Mouse (Mus musculus): Measurements from ENCODE around the gene Snapin.

Snapin gene

DNA sequence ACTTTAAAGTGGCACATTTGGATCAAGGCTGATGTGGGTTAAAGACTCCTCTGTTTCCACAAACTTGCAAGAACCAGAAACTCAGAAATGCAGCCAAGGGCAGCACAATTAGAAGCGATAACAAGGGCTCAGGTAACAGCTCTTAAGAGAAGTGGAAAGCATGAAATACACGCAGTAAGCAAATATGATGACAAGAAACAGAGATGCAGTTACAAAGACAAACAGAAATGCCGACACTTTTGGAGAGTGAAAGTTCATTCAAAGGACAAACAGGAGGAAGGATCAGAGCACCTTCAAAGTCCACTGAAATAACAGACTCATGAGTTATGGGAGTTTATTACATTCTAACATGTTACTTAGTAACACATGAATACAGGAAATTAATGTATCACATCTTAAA lies 15.5 kb upstream of the Snapin start:
- in situ Hi-C loops (cut with MboI; ENCODE audit: unreplicated experiment in 2 of 2): no loop called here

DNA sequence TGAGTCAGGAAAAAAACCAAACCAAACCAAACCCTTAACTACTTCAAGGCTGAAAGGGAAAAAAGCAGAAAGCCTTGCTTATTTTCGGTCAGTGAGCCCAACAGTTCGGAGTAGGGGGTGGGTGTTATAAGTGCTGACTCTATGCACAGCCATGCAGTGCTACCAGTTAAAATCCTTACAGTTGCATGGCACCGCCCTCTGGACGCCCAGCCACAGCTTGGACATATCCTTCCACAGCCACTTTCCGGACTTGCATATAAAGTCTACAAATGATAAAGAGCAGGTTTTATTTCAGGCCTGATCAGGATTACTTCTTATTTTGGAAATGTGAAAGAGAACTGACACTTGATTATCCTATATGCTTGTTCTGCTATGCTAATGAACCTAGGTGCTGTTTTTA lies 14.4 kb upstream of the Snapin start:
- in situ Hi-C loops (cut with MboI; ENCODE audit: unreplicated experiment in 2 of 2): no loop called here

DNA sequence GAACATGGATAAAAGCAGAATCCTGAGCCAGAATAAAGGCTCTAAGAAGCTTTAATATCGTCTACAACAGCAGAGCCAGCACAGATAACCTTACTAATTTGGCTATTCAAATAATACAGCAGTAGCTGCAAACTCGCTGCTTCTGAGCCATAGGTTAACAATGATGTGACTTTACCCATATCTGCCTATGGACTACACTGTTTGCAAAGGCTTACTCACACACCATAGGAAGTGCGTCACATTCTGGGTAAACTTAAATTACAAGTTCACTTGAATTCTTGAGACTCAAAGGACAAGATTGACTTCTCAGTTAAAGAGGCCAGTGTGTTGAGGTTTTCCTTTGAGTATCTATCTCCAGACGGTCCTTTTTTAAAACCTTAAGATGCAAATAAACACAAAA lies 12.6 kb upstream of the Snapin start:
- in situ Hi-C loops (cut with MboI; ENCODE audit: unreplicated experiment in 2 of 2): no loop called here

DNA sequence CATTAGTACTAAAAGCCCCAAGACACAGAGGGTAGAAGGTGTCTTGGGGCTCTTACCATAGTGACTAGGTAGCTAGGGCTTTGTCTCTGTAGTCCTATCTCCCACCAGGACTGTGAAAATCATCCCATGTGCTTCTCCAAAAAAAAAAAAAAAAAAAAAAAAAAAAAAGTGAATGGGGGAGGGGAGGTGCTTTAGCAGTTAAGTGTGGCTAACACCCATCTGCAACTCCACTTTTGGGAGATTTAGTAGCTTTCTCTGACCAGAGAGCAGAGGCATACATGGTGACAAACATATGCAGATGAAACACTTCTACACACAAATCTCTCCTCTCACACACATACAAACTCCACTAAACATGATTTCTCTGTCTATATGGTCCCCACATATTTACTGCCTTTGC lies 6.8 kb upstream of the Snapin start:
- in situ Hi-C loops (cut with MboI; ENCODE audit: unreplicated experiment in 2 of 2): no loop called here

DNA sequence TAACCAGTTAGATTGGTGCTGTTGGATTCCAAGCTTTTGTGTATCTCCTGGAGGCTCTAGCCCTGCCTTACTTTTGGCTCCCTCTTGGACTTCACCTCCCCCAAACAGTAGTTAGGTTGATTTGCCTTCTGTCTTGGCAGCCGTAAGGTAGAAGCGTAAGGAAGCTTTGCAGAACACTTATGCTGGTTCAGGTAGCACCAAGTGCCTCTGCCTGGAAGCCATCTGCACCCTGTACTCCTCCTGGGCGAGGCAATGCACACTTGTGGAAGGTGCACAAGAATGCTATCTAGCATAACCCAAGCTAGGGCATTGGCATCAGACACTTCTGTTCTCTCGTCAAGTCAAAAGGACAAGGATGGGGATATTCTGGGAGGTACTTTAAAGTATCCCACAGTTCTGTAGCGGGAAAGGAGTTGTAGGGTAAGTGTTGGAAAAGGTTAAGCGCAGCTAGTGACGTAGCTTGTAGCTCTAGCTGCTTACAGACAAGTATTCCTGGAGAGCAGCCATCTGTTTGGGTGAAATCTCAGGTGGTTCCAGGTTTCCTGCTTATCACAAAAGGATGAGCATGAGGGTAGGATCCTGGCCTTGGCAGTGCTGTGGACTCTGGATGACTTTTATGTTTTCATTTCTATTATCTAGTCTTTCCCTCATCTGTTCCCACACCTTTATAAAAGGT lies 5.2 kb upstream of the Snapin start:
- in situ Hi-C loops (cut with MboI; ENCODE audit: unreplicated experiment in 2 of 2): no loop called here

DNA sequence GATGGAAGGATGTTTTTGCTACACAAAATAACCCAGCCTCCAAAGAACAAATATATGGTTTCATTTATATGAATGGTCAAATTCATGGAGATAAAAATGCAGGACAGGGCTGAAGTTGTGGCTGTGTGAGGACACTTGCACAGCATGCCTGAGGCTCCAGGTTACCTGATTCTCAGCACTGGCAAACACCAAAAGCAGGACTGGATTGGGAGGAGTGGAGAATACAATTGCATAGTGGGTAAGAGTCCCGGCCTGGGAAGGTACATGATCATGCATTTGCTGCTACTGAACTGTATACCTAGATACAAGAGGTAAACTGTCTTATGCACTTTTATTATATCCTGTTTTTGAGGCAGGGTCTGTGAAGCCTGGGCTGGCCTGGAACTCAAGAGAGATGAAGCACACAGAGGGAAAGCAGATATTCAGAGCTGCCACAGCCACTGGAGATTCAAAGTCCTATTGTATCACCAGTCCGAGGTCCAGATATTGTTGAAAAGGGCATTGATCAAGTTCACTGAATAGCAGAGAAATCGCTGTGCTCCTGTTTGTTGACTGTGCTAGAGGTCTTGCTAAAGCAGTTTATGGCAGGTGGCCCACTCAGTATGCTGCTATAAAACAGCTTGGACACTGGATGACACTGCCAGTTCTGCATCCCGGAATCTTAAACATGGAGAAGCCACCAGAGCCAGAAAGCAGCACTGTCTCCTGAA lies 3.2 kb upstream of the Snapin start:
- in situ Hi-C loops (cut with MboI; ENCODE audit: unreplicated experiment in 2 of 2): loop anchor here (5.0 kb wide), 2 partner anchors 93 to 118 kb away; partner anchors contain the start of gene S100a6 (in 2 of the 2)

DNA sequence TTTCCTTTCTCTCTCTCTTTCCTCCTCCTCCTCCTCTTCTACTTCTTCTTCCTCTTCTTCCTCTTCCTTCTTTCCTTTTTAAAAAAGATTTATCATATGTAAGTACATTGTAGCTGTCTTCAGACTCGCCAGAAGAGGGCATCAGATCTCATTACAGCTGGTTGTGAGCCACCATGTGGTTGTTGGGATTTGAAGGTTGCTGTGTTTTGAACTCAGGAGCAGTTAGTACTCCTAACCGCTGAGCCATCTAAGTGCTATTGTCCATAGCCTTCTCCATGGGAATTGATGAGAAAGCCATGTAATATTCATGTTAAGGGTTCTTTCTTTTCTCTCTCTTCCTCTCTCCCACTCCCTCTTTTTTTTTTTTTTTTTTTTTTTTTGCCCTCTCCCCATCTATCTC lies 517 bp upstream of the Snapin start:
- in situ Hi-C loops (cut with MboI; ENCODE audit: unreplicated experiment in 2 of 2): loop anchor here (5.0 kb wide), 2 partner anchors 96 to 121 kb away; partner anchors contain the start of gene S100a6 (in 2 of the 2)

DNA sequence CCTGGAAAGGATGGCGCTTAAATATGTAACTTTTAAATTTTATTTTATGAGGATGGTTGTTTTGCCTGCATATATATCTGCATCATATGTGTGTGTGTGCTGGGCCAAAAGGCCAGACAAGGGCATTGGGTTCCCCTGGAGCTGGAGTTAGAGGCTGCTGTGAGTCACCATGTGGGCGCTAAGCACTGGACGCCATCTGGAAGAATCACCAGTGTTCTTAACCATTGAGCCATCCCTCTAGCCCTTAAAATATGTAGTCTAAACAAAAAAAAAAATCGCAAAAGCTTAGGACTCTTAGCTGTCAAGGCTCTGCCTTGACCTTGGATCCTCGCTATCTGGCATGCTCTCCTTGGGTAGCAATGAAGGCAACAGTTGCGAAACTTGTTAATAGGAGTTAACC lies 2.3 kb downstream of the Snapin start:
- in situ Hi-C loops (cut with MboI; ENCODE audit: unreplicated experiment in 2 of 2): no loop called here

DNA sequence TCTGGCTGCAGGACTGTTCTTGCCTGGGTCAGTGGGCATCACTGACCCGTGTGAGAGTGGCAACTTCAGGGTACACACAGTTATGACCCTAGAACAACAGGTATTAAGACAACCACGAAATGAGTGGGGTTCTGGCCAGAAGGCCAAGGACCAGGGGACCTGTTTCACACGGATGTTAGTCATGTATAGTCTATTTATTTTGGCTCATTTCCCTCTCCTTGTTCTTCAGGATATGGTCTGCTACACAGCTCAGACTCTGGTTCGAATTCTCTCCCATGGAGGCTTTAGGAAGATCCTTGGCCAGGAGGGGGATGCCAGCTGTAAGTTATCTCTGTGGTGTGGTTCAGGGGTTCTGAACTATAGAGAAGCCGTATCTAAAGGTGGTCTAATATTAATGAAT lies 3.8 kb downstream of the Snapin start:
- in situ Hi-C loops (cut with MboI; ENCODE audit: unreplicated experiment in 2 of 2): no loop called here

DNA sequence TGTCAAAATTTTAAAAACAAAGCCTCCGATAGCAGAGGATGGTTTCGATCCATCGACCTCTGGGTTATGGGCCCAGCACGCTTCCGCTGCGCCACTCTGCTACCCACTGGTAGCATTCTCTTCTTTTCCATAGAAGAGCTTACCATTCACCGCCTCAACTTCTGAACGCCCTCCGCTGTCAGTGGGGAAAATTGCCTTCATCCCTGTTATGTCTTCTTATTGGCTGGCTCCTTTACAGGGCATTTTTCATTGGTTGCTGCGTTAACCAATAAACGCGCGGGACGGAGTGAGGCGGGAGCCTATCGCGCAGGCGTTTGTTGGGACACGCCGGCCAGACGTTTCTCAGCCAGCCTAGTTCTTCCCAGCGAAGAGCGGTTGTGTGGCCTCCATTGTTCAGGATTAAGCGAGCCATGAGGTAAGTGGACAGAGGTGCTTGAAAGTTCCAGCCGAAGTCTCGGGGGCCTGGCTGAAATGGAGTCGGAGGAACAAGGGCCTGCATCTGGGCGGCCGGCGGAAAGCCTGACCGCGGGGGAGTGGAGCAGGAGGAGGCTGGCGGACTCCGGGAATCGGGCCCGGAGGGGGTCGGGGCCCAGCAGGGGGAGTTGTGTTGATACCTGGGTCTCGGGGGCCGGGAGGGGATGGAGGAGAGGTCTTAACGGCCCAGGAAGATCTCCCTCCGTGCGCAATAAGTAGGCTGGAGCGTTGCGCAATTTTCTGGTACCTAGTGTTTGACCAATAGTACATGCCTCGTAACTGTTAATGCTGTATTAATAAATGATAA lies 14.8 kb downstream of the Snapin start, which contains the start of gene Ilf2:
Gene Ilf2 (plus strand): TSS at position 296 of the 781 bp plus-strand sequence.
- in situ Hi-C loops (cut with MboI; ENCODE audit: unreplicated experiment in 2 of 2): no loop called here

DNA sequence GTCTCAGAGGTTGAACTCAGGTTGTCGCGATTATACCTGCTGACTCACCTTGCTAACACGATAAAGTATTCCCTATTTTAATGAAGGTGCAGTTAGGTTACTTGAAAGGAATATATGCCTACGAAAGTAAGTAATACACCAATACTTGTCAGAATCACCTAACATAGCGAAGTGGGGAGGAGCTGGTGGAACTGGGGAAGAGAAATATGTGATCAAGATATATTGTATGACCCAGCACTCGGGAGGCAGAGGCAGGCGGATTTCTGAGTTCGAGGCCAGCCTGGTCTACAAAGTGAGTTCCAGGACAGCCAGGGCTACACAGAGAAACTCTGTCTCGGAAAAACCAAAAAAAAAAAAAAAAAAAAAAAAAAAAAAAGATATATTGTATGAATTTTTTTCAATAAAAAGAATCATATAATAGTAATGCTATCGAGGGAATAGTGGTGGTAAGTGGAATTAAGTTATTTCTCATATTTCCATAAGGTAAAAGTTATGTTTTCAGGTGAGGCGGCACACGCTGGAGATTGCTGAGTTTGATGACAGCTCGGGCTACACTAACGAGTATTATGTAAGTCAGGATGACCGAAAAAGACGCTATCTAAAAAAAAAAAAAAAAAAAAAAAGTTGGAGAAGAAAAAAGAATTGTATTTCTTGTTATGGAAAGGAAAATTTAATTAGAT lies 15.5 kb downstream of the Snapin start:
- in situ Hi-C loops (cut with MboI; ENCODE audit: unreplicated experiment in 2 of 2): no loop called here

DNA sequence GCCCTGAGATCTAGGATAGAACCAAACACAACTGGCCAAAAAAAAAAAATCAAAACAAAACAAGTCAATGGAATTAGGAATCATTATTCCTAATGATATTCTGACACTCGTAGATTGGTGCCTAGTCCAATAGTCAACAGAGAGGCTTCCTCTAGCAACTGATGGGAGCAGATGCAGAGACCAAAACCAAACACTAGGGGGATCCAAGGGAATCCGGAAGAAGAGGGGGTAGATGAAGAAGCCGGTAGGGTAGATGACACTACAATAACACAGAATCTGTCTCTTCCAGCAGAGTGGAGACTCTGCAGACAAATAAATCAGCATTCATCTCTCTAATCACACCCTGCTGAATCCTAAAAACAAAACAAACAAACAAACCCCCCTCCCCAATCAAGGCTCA lies 18.6 kb downstream of the Snapin start:
- in situ Hi-C loops (cut with MboI; ENCODE audit: unreplicated experiment in 2 of 2): no loop called here

DNA sequence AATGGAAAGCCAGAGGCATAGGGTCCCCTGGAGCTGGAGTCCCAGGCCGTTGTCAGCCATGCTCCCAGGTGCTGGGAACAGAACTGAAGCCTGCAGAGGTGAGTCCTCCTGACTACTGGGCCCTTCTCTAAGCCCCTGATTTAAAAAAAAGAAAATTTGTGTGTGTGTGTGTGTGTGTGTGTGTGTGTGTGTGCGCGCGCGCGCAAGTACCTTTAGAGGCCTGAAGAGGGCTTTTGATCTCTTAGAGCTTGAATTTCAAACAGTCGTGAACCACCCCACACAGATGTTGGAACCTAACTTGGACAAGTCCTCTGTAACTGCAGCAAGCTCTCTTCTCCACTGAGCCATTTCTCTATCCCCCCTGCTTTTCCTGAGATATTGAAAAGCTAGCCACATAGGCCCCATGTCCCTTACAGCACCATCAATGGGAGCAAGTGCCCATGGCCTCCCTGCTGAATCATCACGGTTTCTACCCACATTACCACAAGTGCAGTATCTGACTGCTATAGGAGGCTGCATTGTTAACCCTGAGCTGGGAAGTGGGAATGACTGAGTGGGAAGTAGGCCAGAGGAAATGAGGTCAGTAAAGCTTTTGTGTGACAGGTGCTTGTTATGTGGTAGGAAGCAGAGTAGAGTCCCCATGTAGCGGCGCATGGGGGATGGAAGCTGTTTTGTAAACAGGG lies 23.1 kb downstream of the Snapin start:
- in situ Hi-C loops (cut with MboI; ENCODE audit: unreplicated experiment in 2 of 2): loop anchor here in 1 of 2 experiments (5.0 kb wide), 2 partner anchors 50 to 250 kb away; no protein-coding TSS in a partner anchor

DNA sequence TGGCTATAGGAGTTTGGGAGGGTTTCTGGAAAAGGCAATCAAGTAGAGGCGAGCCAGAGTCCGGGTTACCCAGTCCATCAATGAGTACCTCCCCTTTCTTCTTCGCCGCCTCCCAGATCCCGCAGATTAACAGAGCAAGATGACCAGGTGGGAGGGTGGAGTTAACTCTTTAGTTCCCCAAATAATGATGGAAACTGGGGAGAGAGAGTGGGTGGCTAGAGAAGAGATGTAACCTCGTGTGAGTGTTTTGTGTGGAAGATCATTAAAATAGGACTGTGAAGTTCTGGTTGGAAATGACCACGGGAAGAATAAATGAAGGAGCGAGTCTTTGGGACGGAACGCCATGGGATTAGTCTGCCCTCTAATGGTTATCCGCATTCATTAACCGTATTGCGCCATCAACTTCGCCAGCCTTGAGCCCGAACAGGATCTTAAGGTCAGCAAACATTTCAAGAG lies 24.5 kb downstream of the Snapin start:
- in situ Hi-C loops (cut with MboI; ENCODE audit: unreplicated experiment in 2 of 2): loop anchor here in 1 of 2 experiments (5.0 kb wide), 2 partner anchors 49 to 249 kb away; no protein-coding TSS in a partner anchor

DNA sequence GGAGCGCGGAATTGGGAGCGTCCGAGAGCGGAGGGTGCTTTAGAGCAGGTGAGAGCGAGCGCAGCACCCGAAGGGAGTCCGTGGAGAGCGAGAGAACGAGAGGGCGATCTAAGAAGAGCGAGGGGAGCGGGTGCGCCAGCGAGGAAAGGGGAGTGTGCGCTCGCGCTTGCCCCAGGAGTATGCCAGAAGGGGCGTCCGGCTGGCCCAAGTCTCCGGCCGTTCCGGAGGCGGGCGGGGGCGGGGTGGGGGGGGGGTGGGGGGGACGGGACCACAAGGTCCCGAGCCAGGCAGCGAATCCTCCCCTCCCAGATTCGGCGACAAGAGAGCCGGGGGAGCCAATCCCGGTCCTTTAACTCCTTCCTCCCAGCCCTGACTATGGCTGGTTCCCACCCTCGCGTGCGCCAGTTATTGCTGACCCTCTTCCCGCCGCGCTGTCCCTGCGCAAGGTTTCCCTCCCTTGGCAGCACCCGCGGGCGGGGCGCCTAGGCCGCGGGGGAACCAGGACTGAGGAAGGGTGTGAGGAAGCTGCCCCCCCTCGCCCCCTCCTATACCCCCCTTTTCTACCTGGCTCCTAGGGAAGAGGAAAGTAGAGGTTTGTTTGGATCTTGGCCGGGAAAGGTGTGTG lies 25.0 kb downstream of the Snapin start, which contains the start of gene Npr1:
Gene Npr1 (minus strand): TSS at position 181 of the 625 bp plus-strand sequence.
- in situ Hi-C loops (cut with MboI; ENCODE audit: unreplicated experiment in 2 of 2): loop anchor here in 1 of 2 experiments (5.0 kb wide), 2 partner anchors 48 to 248 kb away; no protein-coding TSS in a partner anchor

DNA sequence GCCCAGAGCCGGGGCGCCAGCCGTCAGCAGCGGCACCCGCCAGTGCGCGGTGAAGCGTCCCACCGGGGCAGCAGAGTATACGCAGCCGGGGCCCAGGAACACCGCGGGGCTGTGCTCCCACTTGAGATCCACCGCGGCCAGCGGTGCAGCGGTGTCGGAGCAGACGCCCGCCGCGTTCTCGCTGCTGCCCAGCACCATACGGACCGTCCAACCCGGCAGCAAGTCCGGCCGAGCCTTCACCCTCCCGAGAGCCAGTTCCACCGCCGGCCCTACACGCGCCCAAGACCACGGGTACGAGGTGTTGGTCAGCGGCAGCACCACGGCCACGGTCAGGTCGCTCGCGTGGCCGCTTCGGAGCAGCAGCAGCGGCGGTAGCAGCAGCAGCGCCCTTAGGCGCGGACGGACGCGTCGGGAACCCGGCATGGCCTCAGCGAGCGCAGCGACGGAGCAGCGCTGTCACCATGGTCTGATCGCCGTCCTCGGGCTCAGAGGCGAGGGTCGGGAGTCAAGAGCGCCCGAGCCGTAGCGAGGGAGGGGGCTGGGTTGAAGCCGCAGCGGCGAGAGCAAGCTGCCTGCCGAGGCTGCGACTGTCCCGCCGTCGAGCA lies 25.6 kb downstream of the Snapin start:
- in situ Hi-C loops (cut with MboI; ENCODE audit: unreplicated experiment in 2 of 2): loop anchor here in 1 of 2 experiments (5.0 kb wide), 2 partner anchors 48 to 248 kb away; no protein-coding TSS in a partner anchor

DNA sequence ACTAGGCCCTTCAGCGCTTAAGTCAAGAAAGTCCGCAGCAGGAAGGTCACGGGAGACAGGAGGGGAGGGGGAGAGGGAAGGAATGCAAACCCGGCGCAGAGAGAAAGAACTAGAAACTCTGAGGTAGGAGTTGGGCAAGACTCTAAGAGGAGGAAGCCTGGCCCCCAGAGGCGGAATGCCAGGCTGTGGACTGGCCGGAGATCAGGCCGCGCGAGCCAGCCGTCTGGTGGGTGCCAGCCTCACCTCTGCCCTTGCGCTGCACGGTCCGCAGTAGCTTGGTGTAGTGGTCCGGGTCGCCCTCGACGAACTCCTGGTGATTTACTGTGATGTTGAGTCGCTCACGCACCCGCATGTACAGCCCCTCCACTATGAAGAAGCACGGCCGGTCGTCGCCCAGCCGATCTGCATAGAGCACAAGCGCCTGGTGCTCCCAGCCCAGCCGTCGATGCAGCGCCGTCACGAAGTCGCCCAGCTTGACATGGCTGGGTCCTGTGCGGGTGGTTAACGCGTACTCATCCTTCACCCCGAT lies 26.2 kb downstream of the Snapin start:
- in situ Hi-C loops (cut with MboI; ENCODE audit: unreplicated experiment in 2 of 2): loop anchor here in 1 of 2 experiments (5.0 kb wide), 2 partner anchors 47 to 247 kb away; no protein-coding TSS in a partner anchor

DNA sequence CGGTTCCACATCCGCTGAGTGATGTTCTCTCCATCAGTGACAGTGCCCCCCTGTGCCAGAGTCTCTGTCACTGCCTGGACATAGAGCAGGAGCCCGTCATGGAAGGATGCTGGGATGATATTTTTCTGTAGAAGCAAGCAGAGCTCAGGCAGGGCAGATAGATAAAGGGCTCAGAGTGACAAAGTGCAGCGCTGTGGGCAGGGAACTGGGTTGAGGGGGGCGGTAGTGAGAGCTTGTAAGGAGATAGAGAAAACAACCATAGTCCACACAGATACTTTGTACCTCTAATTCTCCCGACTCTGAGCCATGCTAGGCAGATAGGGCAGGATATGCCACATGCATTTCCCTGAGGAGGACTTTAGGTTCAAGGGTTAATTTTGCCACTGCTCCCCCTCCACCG lies 28.3 kb downstream of the Snapin start:
- in situ Hi-C loops (cut with MboI; ENCODE audit: unreplicated experiment in 2 of 2): no loop called here

All from v-Abl transformed pro-B cells (cell line).